Mouse (Mus musculus) kidney, postnatal 14 days (tissue): Measurements from ENCODE around the gene Clip1.
A peak's percentile ranks its signal among the peaks of the same experiment; 100 is the strongest.

Experiments used
- DNase-seq: peaks from one replicate; pipeline ENCODE4 v3.0.0; 2022; ENCODE audit warnings: mixed read lengths

Clip1 gene

DNA sequence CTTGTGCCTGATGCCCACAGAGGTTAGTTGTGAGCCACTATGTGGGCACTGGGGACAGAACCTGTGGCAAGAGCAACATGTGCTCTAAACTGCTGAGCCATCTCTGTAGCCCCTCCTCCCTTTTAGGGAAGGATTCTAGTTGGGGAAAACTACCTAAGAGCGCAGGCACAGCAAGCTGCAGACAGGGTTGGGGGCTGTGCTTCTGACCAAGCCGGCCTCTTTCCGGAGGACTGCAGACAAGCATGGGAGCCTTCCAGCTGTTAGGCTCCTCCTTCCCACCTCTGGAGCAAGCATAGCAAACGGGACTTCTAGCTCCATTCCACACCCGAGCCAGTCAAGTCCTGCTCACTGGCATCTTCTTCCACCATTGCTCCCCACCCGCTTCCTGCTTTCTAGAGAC, 85.1 kb downstream of the Clip1 start:
- DNase-seq, result peak; percentile 31

DNA sequence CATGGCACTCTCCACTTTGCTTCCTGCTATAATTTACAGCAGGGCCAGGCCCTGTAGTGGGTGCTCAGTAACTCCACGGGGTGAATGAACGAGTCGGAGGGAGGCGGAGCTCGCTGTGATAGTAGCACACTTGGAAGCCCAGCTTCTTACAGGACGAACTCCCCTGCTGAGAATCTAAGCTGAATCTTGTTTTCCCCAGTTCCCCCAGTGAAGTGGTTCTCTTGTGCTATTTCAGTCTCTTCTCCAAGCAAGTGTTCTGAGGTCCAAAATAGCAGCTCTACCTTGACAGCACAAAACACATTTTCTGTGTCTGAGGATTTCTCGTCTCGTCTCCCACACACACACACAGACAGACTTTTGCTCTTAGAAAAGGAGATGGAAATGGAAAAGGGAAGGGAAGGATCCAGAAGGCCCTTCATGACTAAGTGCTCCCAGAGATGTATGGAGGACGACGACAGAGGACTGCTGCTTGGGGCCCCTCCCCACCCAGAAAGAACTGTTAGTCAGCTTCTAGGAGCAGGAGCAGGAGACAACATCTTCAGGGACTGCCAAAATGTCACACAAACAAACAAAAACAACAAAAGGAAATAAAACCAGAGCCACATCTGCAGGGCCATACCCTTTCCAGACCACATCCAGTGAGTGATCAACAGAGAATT, 90.7 kb downstream of the Clip1 start:
- DNase-seq, result no peak

DNA sequence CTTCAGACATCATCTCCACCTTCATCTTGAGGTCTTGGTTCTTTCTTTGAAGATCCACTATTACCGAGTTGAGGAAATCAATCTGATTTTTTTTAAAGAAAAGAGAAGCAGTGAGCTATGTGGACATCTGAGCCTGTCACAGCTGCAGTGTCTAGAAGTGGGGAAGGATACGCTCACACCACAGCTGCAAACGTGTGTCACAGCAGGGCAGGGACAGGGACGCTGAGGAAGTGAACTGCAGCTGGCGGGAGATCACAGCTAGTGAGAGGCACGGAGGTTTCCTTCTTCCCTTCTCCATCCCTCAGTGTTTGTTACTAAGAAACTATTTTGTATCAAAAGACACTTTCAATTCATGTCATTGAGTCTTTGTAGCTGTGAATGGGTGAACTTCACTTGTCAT, 104.4 kb downstream of the Clip1 start:
- no peak for DNase-seq

DNA sequence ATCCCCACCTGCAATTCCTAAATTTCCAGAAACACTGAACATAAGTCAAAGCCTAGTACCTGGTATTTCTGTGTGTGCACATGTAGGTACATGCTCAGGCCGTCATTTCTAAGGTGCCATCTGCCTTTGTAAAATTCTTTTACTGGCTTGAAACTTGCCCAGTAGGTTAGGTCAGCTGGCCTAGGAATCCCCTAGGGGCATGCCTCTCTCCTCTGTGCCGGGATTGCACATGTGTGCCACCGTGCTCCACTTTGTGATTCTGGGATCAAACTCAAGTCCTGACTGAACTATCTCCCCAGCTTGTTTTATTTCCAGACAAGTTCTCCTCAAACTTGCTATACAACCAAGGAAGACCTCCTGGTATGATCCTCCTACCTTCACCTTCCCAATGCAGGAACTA, 107.7 kb downstream of the Clip1 start:
- DNase-seq, result no peak

DNA sequence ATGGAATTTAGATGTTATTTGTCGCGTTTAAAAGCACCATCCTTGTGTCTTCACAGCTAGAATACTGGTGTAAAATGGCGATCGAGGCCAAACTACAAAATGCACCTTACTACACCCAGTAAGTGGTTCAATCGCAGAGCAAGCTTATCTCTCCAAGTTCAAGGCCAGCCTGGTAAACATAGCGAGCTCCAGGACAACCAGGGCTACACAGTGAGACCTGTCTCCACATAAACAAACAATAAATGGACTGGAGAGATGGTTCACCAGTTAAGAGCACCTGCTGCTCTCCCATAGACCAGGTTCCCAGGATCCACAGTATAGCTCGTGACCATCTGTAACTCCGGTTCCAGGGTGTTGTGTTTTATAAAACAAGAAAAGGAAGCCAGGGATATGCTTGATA, 111.1 kb downstream of the Clip1 start:
- DNase-seq, result no peak

DNA sequence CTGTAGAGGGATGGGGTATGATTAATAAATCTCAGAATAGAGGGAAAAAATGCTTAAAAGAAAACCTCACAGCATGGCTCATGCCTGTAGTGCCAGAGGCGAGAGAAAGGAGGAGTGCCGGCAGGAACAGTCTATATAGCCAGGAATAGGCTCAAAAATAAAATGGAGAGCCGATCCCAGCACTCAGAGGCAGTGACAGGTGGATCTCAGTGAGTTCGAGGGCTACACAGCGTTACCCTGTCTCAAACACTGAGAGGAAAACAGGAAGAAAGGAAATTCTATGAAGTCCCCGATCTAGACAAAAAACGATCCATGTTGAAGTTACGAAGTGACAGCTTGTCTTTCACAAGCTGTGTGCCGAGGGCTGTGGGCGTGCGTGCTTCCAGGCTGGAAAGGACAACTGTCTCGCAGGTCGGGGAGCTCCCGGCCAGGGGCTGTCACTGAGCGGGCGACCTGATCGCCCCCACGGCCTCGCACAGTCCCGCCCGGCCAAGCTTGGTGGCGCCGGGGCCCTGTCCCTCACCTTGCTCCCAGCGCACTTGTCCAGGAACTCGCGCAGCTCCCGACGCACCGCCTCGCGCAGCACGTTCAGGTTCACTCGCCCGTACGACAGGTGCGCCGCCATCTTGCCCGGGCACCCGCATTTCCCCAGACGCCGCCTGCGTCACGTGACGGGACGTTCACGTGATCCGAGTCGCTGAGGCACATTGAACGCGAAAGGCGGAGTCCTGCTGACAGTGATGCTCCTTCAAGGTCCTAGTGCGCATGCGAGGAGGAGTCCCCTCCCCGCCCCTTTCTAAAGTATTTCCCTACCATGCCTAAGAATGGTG, 111.8 kb downstream of the Clip1 start, which contains the start of gene Vps33a:
Gene Vps33a, minus strand, starts transcription at position 682 of the 830 bp plus-strand sequence.
- peak; percentile 99 for DNase-seq

DNA sequence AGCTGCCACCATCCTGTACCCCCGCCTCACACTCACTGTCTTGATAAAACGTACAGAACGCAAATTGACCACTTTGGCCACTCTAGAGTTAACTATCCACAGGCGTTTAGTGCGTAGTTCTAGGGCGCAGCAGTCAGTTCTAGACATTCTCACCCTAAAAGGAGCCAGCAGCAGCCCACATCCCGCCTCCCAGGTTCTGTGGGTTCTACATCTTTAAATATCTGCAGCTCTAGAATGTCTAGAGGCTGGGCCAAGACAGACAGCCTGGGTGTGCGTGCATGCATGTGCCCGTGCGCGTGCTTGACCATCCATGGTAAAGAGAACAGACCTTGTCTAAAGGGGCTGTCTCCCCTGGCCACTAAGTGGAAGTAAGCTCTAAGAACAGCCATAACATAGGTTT, 123.3 kb downstream of the Clip1 start:
- DNase-seq, result no peak

DNA sequence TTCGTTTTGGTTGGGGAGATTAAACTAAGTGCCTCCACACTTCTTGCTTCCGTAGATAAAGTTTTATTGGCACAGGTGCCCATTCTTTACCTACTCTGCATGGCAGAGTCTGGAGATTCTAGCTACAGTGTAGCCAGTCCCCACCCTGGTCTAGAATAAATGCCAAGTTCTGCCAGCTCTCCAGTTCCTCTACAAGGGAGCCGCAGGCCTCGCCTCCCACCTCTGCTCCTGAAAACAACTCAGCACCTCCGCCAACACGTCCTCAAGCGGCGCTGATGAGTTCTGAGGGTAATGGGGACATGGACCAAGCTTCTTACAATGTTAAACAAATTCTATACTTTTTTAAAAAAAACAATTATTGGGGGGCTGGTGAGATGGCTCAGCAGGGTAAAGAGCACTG, 124.8 kb downstream of the Clip1 start:
- DNase-seq, result no peak

DNA sequence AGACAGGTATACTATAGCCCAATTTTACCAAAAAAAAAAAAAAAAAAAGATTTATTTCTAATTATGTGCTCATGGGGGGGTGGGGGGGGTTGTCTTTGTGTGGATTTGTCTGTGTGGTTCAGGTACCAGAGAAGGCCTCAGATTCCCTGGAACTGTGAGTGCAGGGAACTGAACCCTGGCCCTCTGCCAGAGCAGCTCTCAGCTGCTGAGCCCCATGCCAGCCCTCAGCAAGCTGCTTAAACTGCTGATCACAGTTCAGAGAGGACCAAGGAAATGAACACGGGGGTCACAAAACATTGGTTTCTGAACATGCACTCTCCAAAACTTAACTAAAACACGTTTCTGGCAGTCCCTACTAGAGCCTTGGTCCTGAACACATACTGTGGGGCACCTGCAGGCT, 128.0 kb downstream of the Clip1 start:
- DNase-seq, result peak; percentile 79

DNA sequence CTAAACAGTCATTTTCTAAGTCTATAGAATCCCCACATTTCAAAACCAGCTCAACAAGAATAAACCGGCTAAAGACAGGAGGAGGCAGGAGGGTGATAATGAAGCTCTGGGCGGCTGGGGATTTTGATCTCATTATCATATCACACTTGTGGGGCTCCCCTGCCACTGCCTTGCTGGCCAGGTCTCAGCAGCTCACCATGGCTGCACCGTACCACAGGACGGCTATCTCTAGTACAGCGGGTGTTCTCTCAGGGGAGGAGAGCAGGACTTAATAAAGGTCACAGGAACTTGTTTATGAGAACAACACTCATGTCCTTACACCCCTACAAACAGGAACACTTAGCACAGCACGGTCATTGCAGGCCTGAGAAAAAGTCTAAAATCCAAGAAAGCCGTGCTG, 128.7 kb downstream of the Clip1 start:
- no peak for DNase-seq

DNA sequence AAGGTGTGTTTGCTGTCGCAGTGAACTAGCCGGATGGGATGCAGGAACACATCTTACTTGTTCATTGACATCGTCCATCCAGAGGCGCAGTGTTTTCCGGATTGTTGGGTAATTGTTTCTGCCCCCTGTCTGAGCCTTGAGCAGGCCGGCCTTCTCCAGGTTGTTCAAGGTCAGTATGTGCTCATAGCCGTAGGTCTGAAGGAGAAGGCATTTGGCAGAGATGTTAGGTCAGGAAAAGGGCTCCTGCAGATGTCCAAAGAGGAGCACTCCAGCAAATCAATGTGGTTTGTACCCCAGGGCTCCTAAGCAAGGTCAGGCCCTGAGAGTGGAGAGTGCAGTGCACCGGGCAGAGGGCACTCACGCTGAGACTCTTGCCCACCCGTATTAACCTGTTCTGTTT, 150.6 kb downstream of the Clip1 start:
- no peak for DNase-seq

DNA sequence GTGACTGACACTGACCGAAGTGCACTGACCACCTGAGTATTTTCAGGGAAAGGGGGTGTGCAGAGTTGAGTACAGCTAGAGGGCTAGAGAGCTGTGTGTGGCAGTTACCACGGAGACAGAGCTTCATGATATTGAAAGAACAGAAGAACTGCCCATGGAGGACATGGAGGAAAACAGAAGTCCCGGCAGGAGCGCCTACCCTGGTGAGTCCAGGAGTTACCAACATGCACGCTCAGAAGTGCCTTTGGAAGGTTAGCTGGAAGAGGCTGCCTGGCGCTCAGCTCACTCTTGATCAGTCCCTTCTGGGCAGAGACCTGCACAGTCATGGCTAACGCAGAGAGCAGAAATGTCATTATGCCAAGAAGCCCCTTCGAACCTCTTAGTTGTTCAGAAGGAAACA, 154.4 kb downstream of the Clip1 start:
- DNase-seq, result no peak

DNA sequence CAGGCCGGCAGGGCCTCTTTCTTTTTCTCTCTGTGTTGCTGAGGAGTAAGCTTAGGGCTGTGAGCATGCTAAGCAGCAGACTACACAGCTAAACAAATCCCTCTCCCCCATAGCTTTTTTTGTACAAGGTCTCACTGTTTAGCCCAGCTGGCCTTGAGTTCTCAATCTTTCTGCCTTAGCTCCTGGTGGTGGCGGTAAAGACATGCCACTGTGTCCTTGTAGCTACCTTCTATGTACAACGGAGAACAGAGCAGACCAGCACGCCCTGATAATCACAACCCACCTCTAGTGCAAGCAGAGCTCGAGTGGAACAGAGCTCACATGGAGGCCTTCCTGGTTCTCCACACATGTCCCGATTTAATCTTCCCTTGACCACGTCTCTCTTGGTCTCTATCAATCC, 155.8 kb downstream of the Clip1 start:
- no peak for DNase-seq
